23 mouse cellular contexts compared by ENCODE assay signal in the genomic region with DNA sequence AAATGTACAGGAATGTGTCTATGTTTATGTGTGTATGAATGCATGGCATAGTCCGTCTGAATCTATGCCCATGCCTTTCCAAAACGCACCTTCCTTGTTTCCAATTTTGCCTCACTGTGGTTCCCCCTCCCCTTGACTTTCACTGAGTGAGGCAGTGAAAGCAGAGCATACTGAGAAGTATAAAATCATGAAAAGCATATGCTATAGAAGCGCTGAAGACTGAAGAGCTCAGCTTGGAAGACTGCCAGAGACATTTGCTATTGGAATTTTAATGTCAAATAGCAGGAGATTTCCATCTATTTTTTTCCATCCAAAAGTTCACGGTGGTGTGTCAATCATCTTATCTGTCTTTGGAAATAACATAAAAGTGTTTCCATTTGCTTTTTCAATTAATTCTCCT.
DNase-seq lines count a peak whose midpoint lies in the region; ATAC-seq and TF ChIP-seq lines count a peak whose summit lies in the region.
"Had no signal": no experiment of that assay in that cellular context is flagged by ENCODE, and none has a peak within 500 bp of the region (broad histone marks: within the 10 kb centered on the region; RNA-seq: fewer than 3 reads in every experiment).

No protein-coding gene starts in this region.

- peak; percentile 76; the same call in 1 of the 2 replicates for ATAC-seq in forebrain, embryonic 14.5 days
- no peak for ATAC-seq in limb, embryonic 14.5 days (ENCODE audit: low FRiP score, low read depth)
- no peak for ATAC-seq in megakaryocyte, adult 5-6 weeks (ENCODE audit: poor library complexity, severe bottlenecking)
- ATAC-seq: Patski had no signal

- 60% methylated on average over 4 of the region's 4 CpGs for WGBS in forebrain, embryonic 14.5 days
- WGBS in forebrain, embryonic 10.5 days, result 90% methylated on average over 4 of the region's 4 CpGs
- WGBS in limb, embryonic 14.5 days, result 64% methylated on average over 4 of the region's 4 CpGs
- 92% methylated on average over 4 of the region's 4 CpGs for WGBS in limb, embryonic 10.5 days

- H3K4me1 ChIP-seq in forebrain, embryonic 14.5 days (ENCODE audit: control insufficient read depth, insufficient read depth, low read length), result no peaks in the 10 kb centered on the region
- H3K4me1 ChIP-seq in forebrain, embryonic 10.5 days, result no peaks in the 10 kb centered on the region
- no peaks in the 10 kb centered on the region for H3K4me1 ChIP-seq in limb, embryonic 14.5 days (ENCODE audit: control insufficient read depth, insufficient read depth, low read length)
- no peaks in the 10 kb centered on the region for H3K4me1 ChIP-seq in limb, embryonic 10.5 days
- H3K4me1 ChIP-seq: embryonic facial prominence, embryonic 15.5 days; heart, embryonic 13.5 days; hindbrain, embryonic 12.5 days; liver, embryonic 15.5 days had no signal

- H3K9me3 ChIP-seq in forebrain, embryonic 14.5 days (replicated peaks; ENCODE audit: control insufficient read depth, low read length), result no peaks in the 10 kb centered on the region
- no peaks in the 10 kb centered on the region for H3K9me3 ChIP-seq in forebrain, embryonic 10.5 days
- H3K9me3 ChIP-seq in limb, embryonic 14.5 days (ENCODE audit: control insufficient read depth, low read length), result no peaks in the 10 kb centered on the region
- no peaks in the 10 kb centered on the region for H3K9me3 ChIP-seq in limb, embryonic 10.5 days (replicated peaks)
- H3K9me3 ChIP-seq: embryonic facial prominence, embryonic 15.5 days; heart, embryonic 13.5 days; hindbrain, embryonic 12.5 days; liver, embryonic 15.5 days had no signal

- no peak for TF ChIP-seq POLR2A in limb, embryonic 14.5 days (IDR thresholded peaks at IDR 0.05; ENCODE audit: borderline replicate concordance, extremely low read depth, insufficient read depth, insufficient read length)

- no peak overlapping the region for H3K4me2 ChIP-seq in forebrain, embryonic 14.5 days (ENCODE audit: low read length)
- H3K4me2 ChIP-seq in limb, embryonic 14.5 days (replicated peaks; ENCODE audit: low read depth, low read length, severe bottlenecking), result no peak overlapping the region
- H3K4me2 ChIP-seq: embryonic facial prominence, embryonic 15.5 days; heart, embryonic 13.5 days; hindbrain, embryonic 12.5 days; liver, embryonic 15.5 days had no signal

- no peak overlapping the region for H3K9ac ChIP-seq in forebrain, embryonic 14.5 days (ENCODE audit: low read length)
- H3K9ac ChIP-seq in limb, embryonic 14.5 days (ENCODE audit: low read depth, low read length, severe bottlenecking), result no peak overlapping the region
- H3K9ac ChIP-seq: embryonic facial prominence, embryonic 15.5 days; heart, embryonic 13.5 days; hindbrain, embryonic 12.5 days; liver, embryonic 15.5 days had no signal

- H3K36me3 ChIP-seq in forebrain, embryonic 14.5 days (ENCODE audit: control insufficient read depth, insufficient read depth, low read length), result no peaks in the 10 kb centered on the region
- no peaks in the 10 kb centered on the region for H3K36me3 ChIP-seq in forebrain, embryonic 10.5 days (replicated peaks)
- H3K36me3 ChIP-seq in limb, embryonic 14.5 days (ENCODE audit: control insufficient read depth, insufficient read depth, low read length), result no peaks in the 10 kb centered on the region
- no peaks in the 10 kb centered on the region for H3K36me3 ChIP-seq in limb, embryonic 10.5 days
- H3K36me3 ChIP-seq: embryonic facial prominence, embryonic 15.5 days; heart, embryonic 13.5 days; hindbrain, embryonic 12.5 days; liver, embryonic 15.5 days had no signal

- DNase-seq in forebrain, embryonic 14.5 days (ENCODE audit: low spot score), result peak; percentile 82
- DNase-seq in forebrain, embryonic 10.5 days (ENCODE audit: extremely low spot score, low spot score), result no peak
- peak; percentile 71 for DNase-seq in limb, embryonic 14.5 days (ENCODE audit: low spot score)
- DNase-seq in limb, embryonic 10.5 days (ENCODE audit: low spot score), result no peak
- peak; percentile 1 for DNase-seq in 3T3-L1 (ENCODE audit: low read depth, low spot score)
- peak; percentile 47 for DNase-seq in brain, embryonic 18.5 days (ENCODE audit: low read depth, low spot score)
- DNase-seq in gastrocnemius, postnatal 36 days, result no peak
- DNase-seq: cerebellum, adult 2 months; cerebellum, postnatal 25 days; gastrocnemius, postnatal 14 days; heart, adult 2 months; heart, postnatal 14 days; kidney, adult 2 months; kidney, postnatal 10 days; layer of hippocampus, postnatal 36 days; liver had no signal

- no peak overlapping the region for H3K4me3 ChIP-seq in forebrain, embryonic 14.5 days (ENCODE audit: low read depth, low read length)
- no peak overlapping the region for H3K4me3 ChIP-seq in forebrain, embryonic 10.5 days
- no peak overlapping the region for H3K4me3 ChIP-seq in limb, embryonic 14.5 days (replicated peaks; ENCODE audit: low read length)
- H3K4me3 ChIP-seq in limb, embryonic 10.5 days, result no peak overlapping the region
- H3K4me3 ChIP-seq: embryonic facial prominence, embryonic 15.5 days; heart, adult 2 months; heart, embryonic 13.5 days; hindbrain, embryonic 12.5 days; liver, embryonic 15.5 days had no signal

- H3K27ac ChIP-seq in forebrain, embryonic 14.5 days (ENCODE audit: low read depth, low read length), result 0 out of 2 replicates have a peak overlapping the region, but pooled peaks have one; percentile 39
- H3K27ac ChIP-seq in forebrain, embryonic 10.5 days, result no peak overlapping the region
- no peak overlapping the region for H3K27ac ChIP-seq in limb, embryonic 14.5 days (replicated peaks; ENCODE audit: low read depth, low read length)
- no peak overlapping the region for H3K27ac ChIP-seq in limb, embryonic 10.5 days
- H3K27ac ChIP-seq: embryonic facial prominence, embryonic 15.5 days; heart, adult 2 months; heart, embryonic 13.5 days; hindbrain, embryonic 12.5 days; liver, embryonic 15.5 days; stomach, postnatal 0 days had no signal

- intact Hi-C loops in gastrocnemius, postnatal 36 days (cut with DNase I), result no loop called here

- H3K27me3 ChIP-seq in forebrain, embryonic 14.5 days (replicated peaks; ENCODE audit: control insufficient read depth, insufficient read depth, low read length), result no peaks in the 10 kb centered on the region
- no peaks in the 10 kb centered on the region for H3K27me3 ChIP-seq in forebrain, embryonic 10.5 days (ENCODE audit: poor library complexity, severe bottlenecking)
- no peaks in the 10 kb centered on the region for H3K27me3 ChIP-seq in limb, embryonic 14.5 days (ENCODE audit: control insufficient read depth, insufficient read depth, low read length)
- H3K27me3 ChIP-seq in limb, embryonic 10.5 days (ENCODE audit: low read depth, poor library complexity, severe bottlenecking), result no peaks in the 10 kb centered on the region
- H3K27me3 ChIP-seq: embryonic facial prominence, embryonic 15.5 days; heart, embryonic 13.5 days; hindbrain, embryonic 12.5 days; liver, embryonic 15.5 days; Patski had no signal

Comparison
In these comparisons a context has a peak if more than half of its experiments do, and no peak if none do; other contexts are left out.
1. DNase-seq: peak in forebrain, embryonic 14.5 days (single experiment), limb, embryonic 14.5 days (single experiment), 3T3-L1 (single experiment) and brain, embryonic 18.5 days (single experiment); none in forebrain, embryonic 10.5 days (single experiment), limb, embryonic 10.5 days (single experiment) and gastrocnemius, postnatal 36 days (0 of 2).